Mouse (Mus musculus): ENCODE measurements at regions not wholly inside any gene's neighbourhood (a gene's known extent, or its start where the extent isn't known, plus 50 kb on each side); places are given as distances from the start of the nearest gene placed in this dataset.
A peak's percentile ranks its signal among the peaks of the same experiment; 100 is the strongest.

GRCm38 (mm10) chr2:84248169-84248568 is 177.0 kb downstream of the Calcrl start:
- H3K9me3 ChIP-seq (replicated peaks; ENCODE audit: insufficient read depth, low read length), result no peaks in the 10 kb centered on the region
- no peaks in the 10 kb centered on the region for H3K4me1 ChIP-seq (ENCODE audit: control insufficient read depth in 1 of 2, insufficient read depth in 2 of 2, low read length in 2 of 2)
- no peak overlapping the region for H3K27ac ChIP-seq (ENCODE audit: control insufficient read depth, low read depth, low read length)

GRCm38 (mm10) chr2:84249871-84250270 is 175.3 kb downstream of the Calcrl start:
- Histone ChIP-seq H3K4me1 (ENCODE audit: control insufficient read depth in 1 of 2, insufficient read depth in 2 of 2, low read length in 2 of 2) (no peaks in the 10 kb centered on the region), H3K79me2 (ENCODE audit: control insufficient read depth, insufficient read depth, low read length, poor library complexity) (no peaks in the 10 kb centered on the region), H3K36me3 (ENCODE audit: control insufficient read depth in 1 of 2, insufficient read depth in 2 of 2, low read length in 2 of 2) (no peaks in the 10 kb centered on the region), H3K9me3 (replicated peaks; ENCODE audit: insufficient read depth, low read length) (no peaks in the 10 kb centered on the region), H3K4me3 (ENCODE audit: control insufficient read depth in 1 of 2, insufficient read depth in 1 of 2, low read depth in 2 of 2, low read length in 2 of 2) (no peak overlapping the region), H3K9ac (ENCODE audit: control insufficient read depth, low read depth, low read length, poor library complexity, severe bottlenecking) (no peak overlapping the region), H3K27me3 (ENCODE audit: control insufficient read depth in 1 of 2, insufficient read depth in 2 of 2, low read length in 2 of 2) (no peaks in the 10 kb centered on the region), H3K27ac (ENCODE audit: control insufficient read depth, low read depth, low read length) (no peak overlapping the region)
- TF ChIP-seq TBP (IDR thresholded peaks at IDR 0.05; ENCODE audit: low read depth, low read length) (no peak), MAX (IDR thresholded peaks at IDR 0.05; ENCODE audit: low read length) (no peak), E2F4 (IDR thresholded peaks at IDR 0.05; ENCODE audit: borderline replicate concordance, low read depth, low read length) (no peak), CHD2 (IDR thresholded peaks at IDR 0.05; ENCODE audit: low read length) (no peak), POLR2AphosphoS2 (IDR thresholded peaks at IDR 0.05; ENCODE audit: low read length) (no peak), HCFC1 (IDR thresholded peaks at IDR 0.05; ENCODE audit: low read depth, low read length) (no peak)
- DNase-seq (ENCODE audit: low read depth, low spot score), result no peak

More at GRCm38 (mm10) chr2:84248169-84248568, 177.0 kb downstream of the Calcrl start:
- no peak for DNase-seq (ENCODE audit: low read depth, low spot score)
- Histone ChIP-seq H3K4me3 (ENCODE audit: control insufficient read depth in 1 of 2, insufficient read depth in 1 of 2, low read depth in 2 of 2, low read length in 2 of 2) (no peak overlapping the region), H3K9ac (ENCODE audit: control insufficient read depth, low read depth, low read length, poor library complexity, severe bottlenecking) (no peak overlapping the region), H3K79me2 (ENCODE audit: control insufficient read depth, insufficient read depth, low read length, poor library complexity) (no peaks in the 10 kb centered on the region), H3K27me3 (ENCODE audit: control insufficient read depth in 1 of 2, insufficient read depth in 2 of 2, low read length in 2 of 2) (no peaks in the 10 kb centered on the region), H3K36me3 (ENCODE audit: control insufficient read depth in 1 of 2, insufficient read depth in 2 of 2, low read length in 2 of 2) (no peaks in the 10 kb centered on the region)
- TF ChIP-seq MXI1 (IDR thresholded peaks at IDR 0.05; ENCODE audit: low read depth, low read length) (no peak), MAFK (IDR thresholded peaks at IDR 0.05; ENCODE audit: borderline replicate concordance, low read depth, low read length) (no peak), CHD2 (IDR thresholded peaks at IDR 0.05; ENCODE audit: low read length) (no peak), SIN3A (IDR thresholded peaks at IDR 0.05; ENCODE audit: low read length) (no peak), GATA1 (IDR thresholded peaks at IDR 0.05; ENCODE audit: low read depth, low read length) (no peak), POLR2AphosphoS2 (IDR thresholded peaks at IDR 0.05; ENCODE audit: low read length) (no peak)

GRCm38 (mm10) chr2:84252076-84252475 is 173.1 kb downstream of the Calcrl start:
- Histone ChIP-seq H3K79me2 (ENCODE audit: control insufficient read depth, insufficient read depth, low read length, poor library complexity) (no peaks in the 10 kb centered on the region), H3K4me1 (ENCODE audit: control insufficient read depth in 1 of 2, insufficient read depth in 2 of 2, low read length in 2 of 2) (no peaks in the 10 kb centered on the region), H3K36me3 (ENCODE audit: control insufficient read depth in 1 of 2, insufficient read depth in 2 of 2, low read length in 2 of 2) (no peaks in the 10 kb centered on the region), H3K9ac (ENCODE audit: control insufficient read depth, low read depth, low read length, poor library complexity, severe bottlenecking) (no peak overlapping the region), H3K27me3 (ENCODE audit: control insufficient read depth in 1 of 2, insufficient read depth in 2 of 2, low read length in 2 of 2) (no peaks in the 10 kb centered on the region), H3K27ac (ENCODE audit: control insufficient read depth, low read depth, low read length) (no peak overlapping the region), H3K4me3 (ENCODE audit: control insufficient read depth in 1 of 2, insufficient read depth in 1 of 2, low read depth in 2 of 2, low read length in 2 of 2) (no peak overlapping the region), H3K9me3 (replicated peaks; ENCODE audit: insufficient read depth, low read length) (no peaks in the 10 kb centered on the region)
- peak; percentile 3 for DNase-seq (ENCODE audit: low read depth, low spot score)
- TF ChIP-seq TBP (IDR thresholded peaks at IDR 0.05; ENCODE audit: low read depth, low read length) (no peak), GABPA (IDR thresholded peaks at IDR 0.05; ENCODE audit: low read depth, low read length) (no peak), ZC3H11A (IDR thresholded peaks at IDR 0.05; ENCODE audit: low read depth, low read length) (no peak), NELFE (IDR thresholded peaks at IDR 0.05; ENCODE audit: low read depth, low read length) (no peak), ZMIZ1 (IDR thresholded peaks at IDR 0.05; ENCODE audit: low read depth, low read length) (no peak), E2F4 (IDR thresholded peaks at IDR 0.05; ENCODE audit: borderline replicate concordance, low read depth, low read length) (no peak), ZKSCAN1 (IDR thresholded peaks at IDR 0.05; ENCODE audit: low read depth, low read length) (no peak), EP300 (IDR thresholded peaks at IDR 0.05; ENCODE audit: low read depth in 1 of 2, low read length in 2 of 2) (no peak), UBTF (IDR thresholded peaks at IDR 0.05; ENCODE audit: borderline replicate concordance, insufficient read depth, low read depth, low read length) (no peak), BHLHE40 (IDR thresholded peaks at IDR 0.05; ENCODE audit: borderline replicate concordance, low read depth, low read length) (no peak), USF1 (IDR thresholded peaks at IDR 0.05; ENCODE audit: low read depth, low read length) (no peak), MXI1 (IDR thresholded peaks at IDR 0.05; ENCODE audit: low read depth, low read length) (no peak), MYB (IDR thresholded peaks at IDR 0.05; ENCODE audit: low read depth, low read length) (no peak), TAL1 (IDR thresholded peaks at IDR 0.05; ENCODE audit: low read length) (no peak)

All from MEL (cell line).